Mouse (Mus musculus): Measurements from ENCODE around the gene Mrpl55. TPM values are rescaled to one million over a fixed set of nuclear protein-coding genes. Genes with fewer than 3 reads are reported as not detected.

Mrpl55 gene
- polyA plus RNA-seq, 1 experiment from 2014 or later, result 87.7 TPM

DNA sequence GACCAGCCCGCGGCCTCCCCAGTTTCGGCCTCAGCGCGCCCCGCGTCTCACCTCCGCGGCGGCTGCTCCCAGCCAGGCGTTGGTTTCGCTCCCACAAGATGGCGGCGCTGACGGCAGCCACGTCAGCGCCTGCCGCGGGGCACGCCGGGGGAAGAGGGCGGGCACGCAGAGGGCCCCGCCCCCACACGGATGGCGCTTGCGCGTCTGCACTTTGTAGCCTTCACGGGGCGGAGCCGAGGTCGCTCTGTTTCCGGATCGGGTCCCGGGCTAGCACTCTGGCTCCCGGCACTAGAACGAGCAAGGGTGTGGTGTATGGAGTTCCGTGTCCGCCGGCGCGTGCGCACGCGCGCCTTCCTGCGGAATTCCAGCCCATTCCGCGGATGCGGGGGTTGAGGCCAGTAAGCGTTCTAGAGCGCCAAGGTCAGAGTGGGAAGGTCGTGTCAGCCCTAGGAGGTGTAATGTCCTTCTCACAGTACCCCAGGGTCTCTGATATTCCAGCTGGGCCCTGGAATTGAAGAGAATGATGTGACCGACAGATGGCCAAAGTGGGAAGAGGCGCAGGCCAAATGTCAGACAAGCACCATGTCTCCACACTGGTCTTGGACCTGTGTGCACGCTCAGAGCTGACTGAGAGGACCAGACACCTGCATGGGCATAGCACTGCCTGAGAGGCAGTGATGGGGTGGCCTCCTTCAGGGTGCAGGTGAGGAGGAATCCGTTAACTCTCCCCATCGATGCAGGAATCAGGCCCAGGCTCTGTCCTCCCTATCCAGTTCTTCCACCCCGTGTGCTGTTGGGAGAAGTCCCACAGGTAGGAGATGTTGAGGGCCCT lies 26.1 kb downstream of the Mrpl55 start, which contains the start of gene Arf1:
Arf1 (minus strand) TSS at position 149 of the 832 bp plus-strand sequence.
- H3K4me2 ChIP-seq (ENCODE audit: low read length), result peak within 1 kb of the TSS; percentile 96
- peak within 1 kb of the TSS; percentile 73 for H3K4me3 ChIP-seq (replicated peaks; ENCODE audit: low read depth, low read length)
- peaks cover 27% of the 10 kb centered on the region for H3K4me1 ChIP-seq (ENCODE audit: control insufficient read depth, insufficient read depth, low read length)
- ATAC-seq (ENCODE audit: low FRiP score, low TSS enrichment) (peak; percentile 95), DNase-seq (peak; percentile 99)
- H3K9me3 ChIP-seq (ENCODE audit: control insufficient read depth, low read length), result no peaks in the 10 kb centered on the region
- H3K27ac ChIP-seq (replicated peaks; ENCODE audit: low read depth, low read length), result peak within 1 kb of the TSS; percentile 92
- H3K36me3 ChIP-seq (ENCODE audit: control insufficient read depth, insufficient read depth, low read length), result 0 out of 2 replicates have a peak, but pooled peaks cover 6% of the 10 kb centered on the region
- peak within 1 kb of the TSS; percentile 76 for H3K9ac ChIP-seq (replicated peaks; ENCODE audit: low read length)
- 5% methylated on average over 59 of the region's 59 CpGs for WGBS
- H3K27me3 ChIP-seq (ENCODE audit: control insufficient read depth, insufficient read depth, low read length), result no peaks in the 10 kb centered on the region

DNA sequence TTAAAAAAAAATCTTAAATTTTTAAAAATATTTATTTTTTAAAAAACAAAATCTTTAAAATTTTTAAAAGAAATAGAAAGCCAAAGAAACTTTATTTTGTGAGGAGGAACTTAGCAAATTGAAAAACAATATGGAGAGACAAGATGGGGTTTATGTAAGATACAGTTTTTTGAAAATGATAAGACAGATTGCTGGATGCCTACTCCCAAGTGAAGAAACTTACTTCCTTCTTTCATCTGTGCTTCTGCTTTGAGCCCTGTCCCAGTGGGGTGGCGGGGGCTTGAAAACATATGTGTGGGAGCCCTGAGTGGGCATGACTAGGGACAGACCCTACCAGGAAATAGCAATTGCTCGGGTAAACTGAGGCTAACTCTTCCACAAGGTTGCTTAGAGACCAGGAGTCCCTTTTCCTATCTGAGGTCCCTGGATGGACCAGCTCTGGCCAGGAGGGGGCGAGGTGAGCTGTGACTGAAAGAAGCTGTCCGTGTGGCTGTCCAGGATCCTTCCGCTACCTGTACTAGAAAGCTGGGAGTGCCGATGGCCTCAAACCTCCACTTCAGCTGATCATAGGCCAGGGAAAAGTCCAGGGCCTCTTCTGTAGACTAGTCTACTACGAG lies 28.0 kb downstream of the Mrpl55 start:
- DNase-seq (peak; percentile 76), ATAC-seq (ENCODE audit: low FRiP score, low TSS enrichment) (no peak)
- Histone ChIP-seq H3K9ac (replicated peaks; ENCODE audit: low read length) (no peak overlapping the region), H3K27ac (replicated peaks; ENCODE audit: low read depth, low read length) (no peak overlapping the region), H3K4me1 (ENCODE audit: control insufficient read depth, insufficient read depth, low read length) (peaks cover 22% of the 10 kb centered on the region), H3K9me3 (ENCODE audit: control insufficient read depth, low read length) (no peaks in the 10 kb centered on the region), H3K4me3 (replicated peaks; ENCODE audit: low read depth, low read length) (no peak overlapping the region), H3K27me3 (ENCODE audit: control insufficient read depth, insufficient read depth, low read length) (no peaks in the 10 kb centered on the region), H3K4me2 (ENCODE audit: low read length) (no peak overlapping the region), H3K36me3 (ENCODE audit: control insufficient read depth, insufficient read depth, low read length) (no peaks in the 10 kb centered on the region)
- WGBS, result 14% methylated on average over 7 of the region's 7 CpGs

DNA sequence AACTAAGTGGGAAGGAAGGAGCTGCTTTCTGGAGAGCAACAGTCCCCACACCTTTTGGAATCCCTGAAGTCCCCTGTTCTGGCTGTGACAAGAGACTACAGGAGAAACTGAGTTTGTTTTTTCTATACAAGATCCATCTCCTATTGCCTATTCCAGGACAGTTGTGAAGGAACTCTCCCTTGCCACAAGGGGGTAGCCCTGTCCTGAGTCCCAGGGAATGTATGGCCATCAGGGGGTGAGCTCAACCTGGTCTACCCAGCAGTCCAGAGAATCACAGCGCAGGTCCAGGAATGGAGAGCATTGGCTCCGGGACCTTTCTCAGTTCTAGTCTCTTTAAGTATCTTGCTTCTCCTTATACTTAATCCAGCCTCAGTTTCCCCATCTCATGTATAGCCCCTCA lies 30.5 kb downstream of the Mrpl55 start:
- no peaks in the 10 kb centered on the region for H3K9me3 ChIP-seq (ENCODE audit: control insufficient read depth, low read length)
- H3K27me3 ChIP-seq (ENCODE audit: control insufficient read depth, insufficient read depth, low read length), result 0 out of 2 replicates have a peak, but pooled peaks cover 3% of the 10 kb centered on the region
- ATAC-seq (ENCODE audit: low FRiP score, low TSS enrichment) (no peak), DNase-seq (no peak)
- no peak overlapping the region for H3K4me2 ChIP-seq (ENCODE audit: low read length)
- peaks cover 4% of the 10 kb centered on the region; the same call in 1 of the 2 replicates for H3K4me1 ChIP-seq (ENCODE audit: control insufficient read depth, insufficient read depth, low read length)
- WGBS, result 57% methylated on average over 2 of the region's 2 CpGs
- no peak overlapping the region for H3K4me3 ChIP-seq (replicated peaks; ENCODE audit: low read depth, low read length)
- H3K27ac ChIP-seq (replicated peaks; ENCODE audit: low read depth, low read length), result no peak overlapping the region
- no peak overlapping the region for H3K9ac ChIP-seq (replicated peaks; ENCODE audit: low read length)
- no peaks in the 10 kb centered on the region for H3K36me3 ChIP-seq (ENCODE audit: control insufficient read depth, insufficient read depth, low read length)

DNA sequence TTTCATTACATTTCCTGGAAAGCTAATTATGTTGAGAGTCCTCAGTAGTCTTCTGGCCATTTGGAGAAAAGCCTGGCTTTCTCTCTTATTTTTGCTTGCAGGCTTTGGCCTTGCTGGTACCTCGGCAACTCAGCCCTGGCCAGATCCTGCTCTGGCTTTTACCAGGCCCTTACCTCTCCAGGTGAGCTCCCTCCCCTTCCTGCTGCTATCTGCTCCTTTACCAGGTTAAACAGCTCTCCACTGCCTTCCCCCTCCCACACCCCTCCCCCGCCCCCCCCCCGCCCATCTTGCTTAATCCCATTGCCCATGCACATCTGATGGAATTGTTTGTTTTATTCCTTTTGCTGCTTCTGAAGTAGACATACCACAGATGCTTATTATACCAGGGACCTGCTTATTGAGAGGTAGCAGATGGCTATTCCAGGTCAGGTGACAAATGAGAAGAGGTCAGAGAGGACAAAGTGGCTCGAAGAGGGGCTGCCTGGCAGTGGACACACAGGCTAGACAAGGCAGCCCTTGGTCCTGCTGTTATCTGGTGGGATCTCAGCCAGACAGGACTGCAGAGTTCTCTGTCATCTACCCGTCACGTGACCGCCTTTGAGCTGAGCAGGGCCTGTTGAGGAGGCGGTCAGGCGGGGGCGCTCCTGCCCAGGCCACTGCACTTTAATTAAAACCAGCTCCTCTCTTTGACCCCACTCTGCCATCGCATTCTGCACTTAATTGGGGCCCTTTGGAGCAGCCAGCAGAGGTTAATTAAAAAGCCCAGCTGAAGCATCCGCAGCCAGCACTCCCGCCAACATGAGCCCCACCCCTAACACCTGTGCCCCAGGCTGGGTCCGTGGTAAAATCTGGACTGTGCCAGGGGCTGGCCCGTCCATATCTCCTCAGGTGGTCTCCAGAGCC lies 36.5 kb downstream of the Mrpl55 start:
- ATAC-seq (ENCODE audit: low FRiP score, low TSS enrichment) (peak; percentile 53), DNase-seq (peak; percentile 76)
- 0 out of 2 replicates have a peak, but pooled peaks cover 3% of the 10 kb centered on the region for H3K27me3 ChIP-seq (ENCODE audit: control insufficient read depth, insufficient read depth, low read length)
- H3K4me1 ChIP-seq (ENCODE audit: control insufficient read depth, insufficient read depth, low read length), result peaks cover 13% of the 10 kb centered on the region; the same call in 1 of the 2 replicates
- no peaks in the 10 kb centered on the region for H3K9me3 ChIP-seq (ENCODE audit: control insufficient read depth, low read length)
- no peak overlapping the region for H3K27ac ChIP-seq (replicated peaks; ENCODE audit: low read depth, low read length)
- no peak overlapping the region for H3K4me3 ChIP-seq (replicated peaks; ENCODE audit: low read depth, low read length)
- H3K36me3 ChIP-seq (ENCODE audit: control insufficient read depth, insufficient read depth, low read length), result no peaks in the 10 kb centered on the region
- no peak overlapping the region for H3K4me2 ChIP-seq (ENCODE audit: low read length)
- 4% methylated on average over 15 of the region's 15 CpGs for WGBS
- no peak overlapping the region for H3K9ac ChIP-seq (replicated peaks; ENCODE audit: low read length)

DNA sequence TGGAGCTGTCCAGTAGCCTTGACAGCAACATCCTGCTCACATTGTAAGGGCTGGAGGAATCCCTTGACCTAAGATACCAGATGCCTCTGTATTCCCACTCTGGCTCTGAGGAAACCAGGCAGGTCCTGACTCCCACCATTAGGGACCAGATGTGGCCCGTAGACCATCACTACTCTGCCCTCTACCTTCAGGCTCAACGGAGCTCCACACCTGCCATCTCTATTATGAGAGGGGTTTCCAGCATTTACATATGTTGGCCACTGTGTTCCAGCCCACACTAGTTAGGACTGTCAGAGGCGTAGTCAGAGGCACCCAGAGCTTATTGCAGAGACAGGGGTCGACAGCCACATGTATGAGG lies 37.1 kb downstream of the Mrpl55 start:
- H3K4me1 ChIP-seq (ENCODE audit: control insufficient read depth, insufficient read depth, low read length), result peaks cover 13% of the 10 kb centered on the region; the same call in 1 of the 2 replicates
- ATAC-seq (ENCODE audit: low FRiP score, low TSS enrichment) (no peak), DNase-seq (no peak)
- 0 out of 2 replicates have a peak, but pooled peaks cover 3% of the 10 kb centered on the region for H3K27me3 ChIP-seq (ENCODE audit: control insufficient read depth, insufficient read depth, low read length)
- no peak overlapping the region for H3K27ac ChIP-seq (replicated peaks; ENCODE audit: low read depth, low read length)
- 71% methylated on average over 4 of the region's 4 CpGs for WGBS
- H3K36me3 ChIP-seq (ENCODE audit: control insufficient read depth, insufficient read depth, low read length), result no peaks in the 10 kb centered on the region
- no peak overlapping the region for H3K4me3 ChIP-seq (replicated peaks; ENCODE audit: low read depth, low read length)
- H3K4me2 ChIP-seq (ENCODE audit: low read length), result no peak overlapping the region
- no peaks in the 10 kb centered on the region for H3K9me3 ChIP-seq (ENCODE audit: control insufficient read depth, low read length)
- no peak overlapping the region for H3K9ac ChIP-seq (replicated peaks; ENCODE audit: low read length)

DNA sequence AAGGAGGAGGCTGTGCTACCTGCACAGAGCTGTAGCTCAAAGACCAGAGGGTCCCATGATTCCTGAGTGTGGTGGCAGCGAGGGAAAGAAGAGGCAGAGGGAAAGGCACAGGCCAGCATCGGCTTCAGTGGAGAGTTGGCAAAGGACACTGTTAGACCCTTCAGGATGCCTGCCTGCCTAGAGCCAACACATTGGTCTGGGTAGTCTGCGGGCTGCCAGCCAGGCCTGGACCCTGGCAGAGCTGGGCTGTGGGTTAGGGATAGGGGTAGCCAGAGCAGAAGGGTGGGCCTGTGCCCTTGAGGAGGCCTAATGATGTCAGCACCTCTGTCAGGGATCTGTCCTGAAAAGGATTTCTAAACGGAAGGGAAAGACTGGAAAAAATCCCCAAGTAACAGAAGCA lies 37.5 kb downstream of the Mrpl55 start:
- Histone ChIP-seq H3K4me1 (ENCODE audit: control insufficient read depth, insufficient read depth, low read length) (peaks cover 13% of the 10 kb centered on the region; the same call in 1 of the 2 replicates), H3K27ac (replicated peaks; ENCODE audit: low read depth, low read length) (no peak overlapping the region), H3K36me3 (ENCODE audit: control insufficient read depth, insufficient read depth, low read length) (no peaks in the 10 kb centered on the region), H3K27me3 (ENCODE audit: control insufficient read depth, insufficient read depth, low read length) (0 out of 2 replicates have a peak, but pooled peaks cover 3% of the 10 kb centered on the region), H3K4me2 (ENCODE audit: low read length) (no peak overlapping the region), H3K9ac (replicated peaks; ENCODE audit: low read length) (no peak overlapping the region), H3K4me3 (replicated peaks; ENCODE audit: low read depth, low read length) (no peak overlapping the region), H3K9me3 (ENCODE audit: control insufficient read depth, low read length) (no peaks in the 10 kb centered on the region)
- WGBS, result 75% methylated on average over 4 of the region's 4 CpGs
- ATAC-seq (ENCODE audit: low FRiP score, low TSS enrichment) (no peak), DNase-seq (no peak)

DNA sequence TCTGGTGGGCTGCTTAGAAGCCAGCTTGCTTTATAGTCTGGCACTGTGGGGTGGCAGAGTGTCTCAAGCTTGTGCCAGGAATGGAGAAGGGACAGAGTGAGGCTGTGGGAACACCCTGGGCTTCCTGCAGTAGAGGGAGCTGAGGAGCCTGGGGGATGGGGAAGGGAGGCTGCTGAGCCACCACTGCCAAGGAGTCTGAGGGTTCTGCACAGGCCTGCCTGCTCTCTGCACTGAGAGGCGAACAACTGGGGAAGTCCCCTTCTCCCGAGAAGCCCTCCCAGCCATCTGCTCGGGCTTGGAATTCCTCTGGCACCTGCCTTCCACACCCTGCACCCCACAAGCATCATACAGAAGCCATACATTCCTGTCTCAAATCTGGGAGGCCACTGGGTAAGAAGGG lies 39.6 kb downstream of the Mrpl55 start:
- DNase-seq, result no peak
- ATAC-seq (ENCODE audit: low FRiP score, low TSS enrichment), result no peak
- Histone ChIP-seq H3K27me3 (ENCODE audit: control insufficient read depth, insufficient read depth, low read length) (0 out of 2 replicates have a peak, but pooled peaks cover 3% of the 10 kb centered on the region), H3K4me3 (replicated peaks; ENCODE audit: low read depth, low read length) (no peak overlapping the region), H3K9me3 (ENCODE audit: control insufficient read depth, low read length) (no peaks in the 10 kb centered on the region), H3K9ac (replicated peaks; ENCODE audit: low read length) (no peak overlapping the region), H3K4me1 (ENCODE audit: control insufficient read depth, insufficient read depth, low read length) (peaks cover 13% of the 10 kb centered on the region; the same call in 1 of the 2 replicates), H3K4me2 (ENCODE audit: low read length) (no peak overlapping the region), H3K27ac (replicated peaks; ENCODE audit: low read depth, low read length) (no peak overlapping the region), H3K36me3 (ENCODE audit: control insufficient read depth, insufficient read depth, low read length) (no peaks in the 10 kb centered on the region)
- WGBS, result 55% methylated on average over 3 of the region's 3 CpGs

DNA sequence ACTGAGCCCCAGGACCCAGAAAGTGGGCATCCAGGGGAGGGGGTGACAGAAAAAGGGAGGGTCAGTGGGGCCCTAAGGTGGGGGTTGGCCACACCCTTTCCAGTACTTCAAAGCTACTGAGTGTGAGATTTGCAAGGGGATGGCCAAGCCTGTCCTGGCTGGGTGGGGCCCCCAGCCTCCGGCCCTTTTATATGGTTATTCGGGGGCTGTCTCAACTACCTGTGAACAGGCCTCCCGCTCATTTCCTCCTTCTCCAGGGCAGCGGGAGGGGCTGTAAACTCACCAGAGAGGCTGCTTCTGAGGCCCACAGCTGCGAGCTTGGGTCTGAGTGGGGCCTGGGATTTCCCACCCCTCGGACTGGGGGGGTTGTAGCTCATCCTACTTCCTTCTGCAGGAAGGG lies 41.6 kb downstream of the Mrpl55 start:
- Histone ChIP-seq H3K9me3 (ENCODE audit: control insufficient read depth, low read length) (no peaks in the 10 kb centered on the region), H3K27ac (replicated peaks; ENCODE audit: low read depth, low read length) (no peak overlapping the region), H3K4me2 (ENCODE audit: low read length) (no peak overlapping the region), H3K9ac (replicated peaks; ENCODE audit: low read length) (no peak overlapping the region), H3K27me3 (ENCODE audit: control insufficient read depth, insufficient read depth, low read length) (no peaks in the 10 kb centered on the region), H3K4me1 (ENCODE audit: control insufficient read depth, insufficient read depth, low read length) (peaks cover 7% of the 10 kb centered on the region; the same call in 1 of the 2 replicates), H3K36me3 (ENCODE audit: control insufficient read depth, insufficient read depth, low read length) (no peaks in the 10 kb centered on the region), H3K4me3 (replicated peaks; ENCODE audit: low read depth, low read length) (no peak overlapping the region)
- WGBS, result 59% methylated on average over 6 of the region's 6 CpGs
- ATAC-seq (ENCODE audit: low FRiP score, low TSS enrichment) (no peak), DNase-seq (no peak)
